Mouse (Mus musculus) neural tube, embryonic 13.5 days (tissue): ENCODE measurements around the gene Tmem182. TPM values are rescaled to one million over a fixed set of nuclear protein-coding genes. Genes with fewer than 3 reads are reported as not detected.

ENCODE experiments used
- ATAC-seq: fragments of 200-750 bp; cut with Nextera tagmentation; 2 replicates; pipeline ENCODE4 v1.8.0; 2017; ENCODE audit warnings: low read depth, mild to moderate bottlenecking, moderate TSS enrichment, moderate library complexity
- H3K27ac ChIP-seq: fragments of 300-500 bp; sonication (generic); replicated peaks from 2 replicates; pipeline ENCODE4 v1.5.1; 2015; ENCODE audit warnings: moderate library complexity, mild to moderate bottlenecking, inconsistent platforms
- H3K27me3 ChIP-seq: fragments of 300-500 bp; sonication (generic); 2 replicates; pipeline ENCODE4 v1.6.1; 2015; ENCODE audit warnings: mild to moderate bottlenecking, inconsistent platforms
- H3K36me3 ChIP-seq: fragments of 300-500 bp; sonication (generic); 2 replicates; pipeline ENCODE4 v1.6.1; 2015; ENCODE audit warnings: mild to moderate bottlenecking, inconsistent platforms
- H3K4me1 ChIP-seq: fragments of 300-500 bp; sonication (generic); replicated peaks from 2 replicates; pipeline ENCODE4 v1.6.1; 2015; ENCODE audit warnings: inconsistent platforms
- H3K4me2 ChIP-seq: fragments of 300-500 bp; sonication (generic); 2 replicates; pipeline ENCODE4 v1.6.1; 2015; ENCODE audit warnings: inconsistent platforms, mild to moderate bottlenecking, moderate library complexity
- H3K4me3 ChIP-seq: fragments of 300-500 bp; sonication (generic); 2 replicates; pipeline ENCODE4 v1.5.1; 2015; ENCODE audit warnings: mild to moderate bottlenecking, inconsistent platforms
- H3K9ac ChIP-seq: fragments of 300-500 bp; sonication (generic); 2 replicates; pipeline ENCODE4 v1.6.1; 2015; ENCODE audit warnings: moderate library complexity, mild to moderate bottlenecking, inconsistent platforms
- H3K9me3 ChIP-seq: fragments of 300-500 bp; sonication (generic); 2 replicates; pipeline ENCODE4 v1.6.1; 2016; ENCODE audit warnings: inconsistent platforms
- WGBS: fragments of 180-500 bp; shearing (Covaris S2); methylation state at CpG from one replicate; pipeline ENCODE4 v1.1.7; 2015; 5-methylcytosine and 5-hydroxymethylcytosine counted together
- polyA plus RNA-seq: library from polyadenylated mRNA; unstranded; fragments of >200 nt; fragmentation: Nextera tagmentation; extraction: Ambion mirVana; gene quantifications from 2 replicates; pipeline ENCODE4 v1.2.1, GENCODE M21; 2015

Gene Tmem182
- polyA plus RNA-seq, 1 experiment from 2014 or later: 0.15 TPM

DNA sequence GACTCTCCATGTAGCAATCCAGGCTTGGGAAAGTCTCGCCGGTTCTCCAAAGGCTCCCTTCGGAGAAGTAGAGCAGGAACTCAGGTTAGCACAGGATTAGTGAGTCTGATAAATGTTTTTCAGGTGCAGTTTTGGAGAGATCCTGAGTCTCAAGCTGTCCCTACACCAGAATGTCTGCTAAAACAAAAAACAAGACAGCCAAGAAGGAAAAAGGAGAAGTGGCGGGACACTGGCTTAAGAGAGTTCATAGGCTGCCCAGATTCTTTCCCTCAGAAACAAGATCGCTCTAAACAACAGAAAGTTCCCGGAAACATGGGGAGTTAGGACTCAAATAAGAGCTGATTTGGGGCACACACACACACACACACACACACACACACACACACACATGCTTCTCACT is 74.1 kb downstream of the Tmem182 start:
- Histone ChIP-seq H3K9ac (no peak overlapping the region), H3K4me2 (no peak overlapping the region), H3K27me3 (no peaks in the 10 kb centered on the region), H3K27ac (no peak overlapping the region), H3K36me3 (no peaks in the 10 kb centered on the region), H3K9me3 (no peaks in the 10 kb centered on the region), H3K4me1 (peaks cover 6% of the 10 kb centered on the region; the same call in 1 of the 2 replicates), H3K4me3 (no peak overlapping the region)
- ATAC-seq: no peak
- 80% methylated on average over 6 of the region's 6 CpGs for WGBS

- Histone ChIP-seq H3K4me1 (peaks cover 6% of the 10 kb centered on the region; the same call in 1 of the 2 replicates), H3K9ac (no peak overlapping the region), H3K9me3 (no peaks in the 10 kb centered on the region), H3K4me3 (no peak overlapping the region), H3K27me3 (no peaks in the 10 kb centered on the region), H3K36me3 (no peaks in the 10 kb centered on the region), H3K4me2 (no peak overlapping the region), H3K27ac (no peak overlapping the region)
- 58% methylated on average over 2 of the region's 2 CpGs for WGBS
- ATAC-seq: no peak
Measured at GRCm38 (mm10) chr1:40880527-40880926, 75.1 kb downstream of the Tmem182 start.

GRCm38 (mm10) chr1:40883856-40884255 is 78.5 kb downstream of the Tmem182 start:
- Histone ChIP-seq H3K36me3 (no peaks in the 10 kb centered on the region), H3K27me3 (no peaks in the 10 kb centered on the region), H3K9me3 (no peaks in the 10 kb centered on the region), H3K4me3 (no peak overlapping the region), H3K4me1 (0 out of 2 replicates have a peak, but pooled peaks cover 3% of the 10 kb centered on the region), H3K27ac (no peak overlapping the region), H3K4me2 (no peak overlapping the region), H3K9ac (no peak overlapping the region)
- 73% methylated on average over 2 of the region's 2 CpGs for WGBS
- no peak for ATAC-seq

DNA sequence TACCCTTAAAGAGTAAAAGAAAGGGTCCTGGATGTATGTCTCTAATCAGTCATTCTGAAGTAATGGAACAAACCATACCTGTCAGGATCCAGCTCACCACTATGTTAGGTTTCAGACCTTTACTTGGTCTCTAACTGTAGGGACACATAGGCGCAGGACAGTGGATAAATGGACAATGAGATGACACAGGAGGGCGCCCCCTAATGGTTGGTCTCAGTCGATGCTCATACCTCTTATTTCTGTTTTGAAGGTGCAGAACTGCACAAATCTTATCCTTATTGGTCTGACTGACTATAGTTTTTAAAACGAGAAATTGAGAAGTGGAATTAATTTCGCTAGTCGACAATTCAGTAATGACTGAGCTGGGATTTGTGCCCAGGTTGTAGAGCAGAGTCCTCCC is 79.5 kb downstream of the Tmem182 start:
- no peaks in the 10 kb centered on the region for H3K36me3 ChIP-seq
- WGBS: 79% methylated on average over 6 of the region's 6 CpGs
- no peak overlapping the region for H3K9ac ChIP-seq
- no peak overlapping the region for H3K4me2 ChIP-seq
- no peak for ATAC-seq
- 0 out of 2 replicates have a peak, but pooled peaks cover 3% of the 10 kb centered on the region for H3K4me1 ChIP-seq
- no peaks in the 10 kb centered on the region for H3K9me3 ChIP-seq
- no peak overlapping the region for H3K4me3 ChIP-seq
- H3K27me3 ChIP-seq: no peaks in the 10 kb centered on the region
- no peak overlapping the region for H3K27ac ChIP-seq

- Histone ChIP-seq H3K27me3 (no peaks in the 10 kb centered on the region), H3K4me1 (peaks cover 9% of the 10 kb centered on the region; the same call in 1 of the 2 replicates), H3K4me2 (no peak overlapping the region), H3K27ac (no peak overlapping the region), H3K4me3 (no peak overlapping the region), H3K36me3 (no peaks in the 10 kb centered on the region), H3K9me3 (no peaks in the 10 kb centered on the region), H3K9ac (no peak overlapping the region)
- peak; percentile 40; the same call in 1 of the 2 replicates for ATAC-seq
- WGBS: 39% methylated on average over 12 of the region's 12 CpGs
Measured at GRCm38 (mm10) chr1:40887673-40888072, 82.3 kb downstream of the Tmem182 start.

- no peaks in the 10 kb centered on the region for H3K36me3 ChIP-seq
- no peaks in the 10 kb centered on the region for H3K9me3 ChIP-seq
- H3K27me3 ChIP-seq: no peaks in the 10 kb centered on the region
- H3K9ac ChIP-seq: no peak overlapping the region
- H3K4me2 ChIP-seq: no peak overlapping the region
- H3K27ac ChIP-seq: no peak overlapping the region
- no peak overlapping the region for H3K4me3 ChIP-seq
- 89% methylated on average over 8 of the region's 8 CpGs for WGBS
- peaks cover 9% of the 10 kb centered on the region; the same call in 1 of the 2 replicates for H3K4me1 ChIP-seq
- no peak for ATAC-seq
Measured at GRCm38 (mm10) chr1:40888396-40889040, 83.1 kb downstream of the Tmem182 start.

DNA sequence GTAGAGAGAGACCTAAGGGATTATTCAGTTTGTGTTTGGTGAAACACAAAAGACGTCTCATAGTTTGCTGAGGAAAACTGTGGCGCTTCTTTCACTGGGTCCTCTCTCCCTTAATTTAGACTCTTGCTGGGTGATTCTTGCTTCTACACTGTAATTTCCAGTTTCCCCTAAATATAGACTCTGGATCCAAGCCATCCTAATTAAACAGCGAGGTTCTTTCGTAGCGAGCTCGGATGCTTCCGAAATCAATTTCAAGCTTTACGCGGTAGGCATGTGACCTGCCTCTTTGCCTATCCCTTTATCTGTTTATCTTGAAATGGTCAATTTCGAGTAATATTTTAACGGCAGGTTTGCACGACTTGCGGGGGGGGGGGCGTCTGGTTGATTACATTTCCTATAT is 84.2 kb downstream of the Tmem182 start:
- H3K4me3 ChIP-seq: no peak overlapping the region
- no peaks in the 10 kb centered on the region for H3K9me3 ChIP-seq
- H3K27ac ChIP-seq: no peak overlapping the region
- H3K9ac ChIP-seq: no peak overlapping the region
- no peak overlapping the region for H3K4me2 ChIP-seq
- H3K36me3 ChIP-seq: no peaks in the 10 kb centered on the region
- 78% methylated on average over 14 of the region's 14 CpGs for WGBS
- no peak for ATAC-seq
- no peaks in the 10 kb centered on the region for H3K27me3 ChIP-seq
- H3K4me1 ChIP-seq: peaks cover 9% of the 10 kb centered on the region; the same call in 1 of the 2 replicates

GRCm38 (mm10) chr1:40890246-40890645 is 84.8 kb downstream of the Tmem182 start:
- no peaks in the 10 kb centered on the region for H3K9me3 ChIP-seq
- 51% methylated on average over 8 of the region's 8 CpGs for whole genome bisulfite sequencing
- no peak for ATAC-seq
- H3K4me1 ChIP-seq: peaks cover 9% of the 10 kb centered on the region; the same call in 1 of the 2 replicates
- no peak overlapping the region for H3K27ac ChIP-seq
- H3K4me3 ChIP-seq: no peak overlapping the region
- no peak overlapping the region for H3K4me2 ChIP-seq
- no peaks in the 10 kb centered on the region for H3K36me3 ChIP-seq
- no peak overlapping the region for H3K9ac ChIP-seq
- H3K27me3 ChIP-seq: no peaks in the 10 kb centered on the region

- Histone ChIP-seq H3K27me3 (no peaks in the 10 kb centered on the region), H3K4me2 (no peak overlapping the region), H3K36me3 (no peaks in the 10 kb centered on the region), H3K9me3 (no peaks in the 10 kb centered on the region), H3K27ac (no peak overlapping the region), H3K4me1 (no peaks in the 10 kb centered on the region), H3K9ac (no peak overlapping the region), H3K4me3 (no peak overlapping the region)
- no peak for ATAC-seq
Measured at GRCm38 (mm10) chr1:40903712-40904111, 98.3 kb downstream of the Tmem182 start.

Other genes with a start within 250 kb of the Tmem182 start
- 0.04 TPM in 1 of 2 replicates, not detected in the other for gene Slc9a4, start 225.5 kb upstream of the Tmem182 start, polyA plus RNA-seq
- gene Slc9a2, start 125.0 kb upstream of the Tmem182 start, polyA plus RNA-seq: 0.04 and 0.07 TPM in 2 replicates
- gene Mfsd9, start 14.9 kb upstream of the Tmem182 start, polyA plus RNA-seq: 6.2 and 6.6 TPM in 2 replicates